Mouse (Mus musculus) spleen, adult 2 months (tissue): ENCODE results near the gene Capns1. TPM values are rescaled to one million over a fixed set of nuclear protein-coding genes. Genes with fewer than 3 reads are reported as not detected.
A peak's percentile ranks its signal among the peaks of the same experiment; 100 is the strongest.
"Not testable (repeated sequence)": the region's sequence is repeated elsewhere in the genome, so short reads cannot be mapped to it uniquely, and the experiment has no call there.

Experiments
- DNase-seq, 2 experiments: peaks; one replicate each; pipeline versions ENCODE4 v3.0.0 to v3.0.0-alpha.2; 2012 to 2021; ENCODE audit warnings: low spot score in 2 of 2, low read depth in 1 of 2
- H3K27ac ChIP-seq: fragments of 200-500 bp; 2 replicates; pipeline ENCODE4 v1.5.1; 2012; ENCODE audit warnings: low read length, inconsistent platforms; ENCODE audit not compliant: insufficient read depth
- H3K27me3 ChIP-seq: fragments of 200-500 bp; 2 replicates; pipeline ENCODE4 v1.6.1; 2012; ENCODE audit warnings: mild to moderate bottlenecking, moderate library complexity, low read length, inconsistent platforms; ENCODE audit not compliant: control insufficient read depth, insufficient read depth
- H3K36me3 ChIP-seq: fragments of 200-500 bp; 2 replicates; pipeline ENCODE4 v1.6.1; 2012; ENCODE audit warnings: mild to moderate bottlenecking, low read length, inconsistent platforms; ENCODE audit not compliant: control insufficient read depth, insufficient read depth
- H3K4me1 ChIP-seq: fragments of 200-500 bp; 2 replicates; pipeline ENCODE4 v1.6.1; 2011; ENCODE audit warnings: inconsistent platforms; ENCODE audit not compliant: control insufficient read depth, insufficient read depth, insufficient read length
- H3K4me3 ChIP-seq: fragments of 200-500 bp; 2 replicates; pipeline ENCODE4 v1.5.1; 2011; ENCODE audit warnings: mild to moderate bottlenecking, inconsistent platforms; ENCODE audit not compliant: insufficient read depth, insufficient read length; ENCODE audit errors: extremely low read depth
- CTCF ChIP-seq: fragments of 200-500 bp; IDR thresholded peaks from 2 replicates; pipeline ENCODE4 v1.5.1; 2011; ENCODE audit warnings: mild to moderate bottlenecking, inconsistent platforms; ENCODE audit not compliant: insufficient read depth, insufficient read length, insufficient replicate concordance; ENCODE audit errors: extremely low read depth
- POLR2A ChIP-seq: fragments of 200-500 bp; IDR thresholded peaks from 2 replicates; pipeline ENCODE4 v1.6.1; 2011; ENCODE audit warnings: low read depth, low read length, inconsistent platforms
- WGBS: fragments of 180-500 bp; shearing (Covaris S2); methylation state at CpG from one replicate; pipeline ENCODE4 v1.1.7; 2018; 5-methylcytosine and 5-hydroxymethylcytosine counted together
- polyA plus RNA-seq: library from polyadenylated mRNA; depleted of rRNA; stranded (reverse); fragments of >200 nt; gene quantifications from 2 replicates; pipeline ENCODE4 v1.2.3, GENCODE M21; 2012

Capns1 gene
- polyA plus RNA-seq, 1 experiment: 414 TPM

DNA sequence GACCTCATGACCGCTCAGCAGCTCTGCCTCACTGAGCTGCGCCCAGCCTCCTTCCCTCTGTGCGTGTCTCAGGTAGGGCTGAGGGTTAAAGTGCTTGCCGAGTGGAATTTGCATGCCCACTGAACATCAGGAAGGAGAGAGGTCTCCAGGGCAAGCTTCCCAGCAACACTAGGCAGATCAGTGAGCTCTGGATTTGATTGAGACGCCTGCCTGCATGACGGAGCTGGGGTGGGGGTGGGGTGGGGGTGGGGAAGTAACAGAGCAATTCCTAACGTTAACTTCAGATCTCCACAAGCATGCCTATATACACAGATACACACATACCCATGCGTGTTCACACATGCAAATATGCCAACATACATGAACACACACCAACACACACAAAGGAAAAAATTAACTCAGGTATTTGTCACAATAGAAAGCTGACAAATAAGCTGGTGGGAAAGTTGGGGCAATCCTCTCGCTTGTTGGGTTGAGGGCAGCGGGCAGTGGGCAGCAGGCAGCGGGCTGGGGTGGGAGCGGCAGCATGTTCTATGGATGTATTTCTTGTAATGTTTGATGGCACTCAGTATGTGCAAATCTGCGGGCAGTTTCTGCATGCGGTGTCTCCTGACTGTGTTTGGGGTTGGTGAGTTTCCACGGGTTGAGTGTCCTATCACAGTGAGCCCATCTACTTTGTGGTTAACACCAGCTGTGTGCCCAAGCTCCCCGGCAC, 20.8 kb upstream of the Capns1 start:
- no peak for TF ChIP-seq CTCF
- no peak for TF ChIP-seq POLR2A
- Histone ChIP-seq H3K27me3 (no peaks in the 10 kb centered on the region), H3K4me3 (peak overlapping the region; percentile 48), H3K36me3 (peaks cover 8% of the 10 kb centered on the region), H3K4me1 (peaks cover 5% of the 10 kb centered on the region; the same call in 1 of the 2 replicates), H3K27ac (no peak overlapping the region)
- DNase-seq: no peak
- 3% methylated on average over 16 of the region's 16 CpGs for WGBS

DNA sequence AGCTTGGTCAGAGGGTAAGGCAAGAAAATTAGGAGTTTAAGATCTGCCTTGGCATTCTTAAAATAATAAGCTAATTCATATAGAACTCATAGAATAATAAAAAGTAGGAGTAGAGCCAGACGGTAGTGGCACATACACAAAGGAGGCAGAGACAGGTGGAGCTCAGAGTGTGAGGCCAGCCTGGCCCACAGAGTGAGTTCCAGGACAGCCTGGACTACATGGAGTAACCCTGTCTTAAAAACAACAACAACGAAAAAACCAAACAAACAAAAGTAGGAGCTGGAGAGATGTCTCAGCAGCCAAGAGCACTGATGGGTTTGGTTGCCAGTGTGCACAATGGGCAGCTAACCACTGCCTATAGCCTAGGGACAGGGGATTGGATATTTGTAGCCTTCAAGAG, 18.7 kb upstream of the Capns1 start:
- Histone ChIP-seq H3K4me1 (peaks cover 5% of the 10 kb centered on the region; the same call in 1 of the 2 replicates), H3K36me3 (no peaks in the 10 kb centered on the region), H3K27me3 (no peaks in the 10 kb centered on the region), H3K27ac (no peak overlapping the region), H3K4me3 (no peak overlapping the region)
- no peak for DNase-seq
- WGBS: 92% methylated on average over 2 of the region's 2 CpGs
- no peak for TF ChIP-seq CTCF
- TF ChIP-seq POLR2A: no peak

DNA sequence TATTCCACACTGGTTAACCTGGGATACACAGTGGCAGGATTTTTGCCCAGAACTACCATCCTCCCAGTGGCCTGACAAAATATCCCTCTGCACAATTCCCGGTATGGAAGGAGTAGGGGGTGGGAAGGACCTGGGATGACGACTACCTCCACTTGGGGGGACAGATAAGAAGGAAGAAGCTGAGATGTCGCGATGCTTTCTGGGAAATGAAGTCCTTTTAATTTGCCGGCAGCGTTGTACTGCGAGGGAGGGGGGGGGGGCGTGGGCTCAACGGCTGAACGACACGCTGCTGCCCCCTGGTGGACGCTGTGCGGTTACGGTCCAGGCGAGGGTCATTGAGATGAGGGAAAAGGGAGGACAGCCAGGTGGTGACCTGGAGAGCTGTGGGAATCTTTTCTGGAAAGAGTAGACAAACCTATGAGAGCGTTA, 18.1 kb upstream of the Capns1 start:
- Histone ChIP-seq H3K4me1 (peaks cover 5% of the 10 kb centered on the region; the same call in 1 of the 2 replicates), H3K27ac (no peak overlapping the region), H3K27me3 (no peaks in the 10 kb centered on the region), H3K4me3 (peak overlapping the region; percentile 3; the same call in 1 of the 2 replicates), H3K36me3 (no peaks in the 10 kb centered on the region)
- TF ChIP-seq POLR2A: no peak
- peak; percentile 90 for TF ChIP-seq CTCF
- DNase-seq: peak; percentile 67 to 69
- 3% methylated on average over 15 of the region's 16 CpGs for WGBS

DNA sequence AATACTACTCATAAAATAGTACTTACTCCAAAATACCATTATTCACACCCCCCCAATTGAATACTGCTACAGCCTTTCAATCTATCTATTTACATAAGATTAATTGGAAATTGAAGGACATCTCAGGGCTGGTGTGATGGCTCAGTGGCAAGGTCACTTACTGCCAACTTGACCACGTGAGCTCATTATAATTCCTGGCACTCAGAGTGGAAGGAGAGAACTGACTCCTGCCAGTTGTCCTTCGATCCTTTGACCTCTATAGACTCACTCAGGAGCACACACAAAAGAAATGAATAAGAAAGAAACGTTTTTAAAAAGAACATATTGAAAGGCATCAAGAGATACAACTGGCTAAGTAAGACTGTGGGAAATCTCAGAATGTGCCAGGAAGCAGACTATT, 17.3 kb upstream of the Capns1 start:
- peaks cover 5% of the 10 kb centered on the region; the same call in 1 of the 2 replicates for H3K4me1 ChIP-seq
- TF ChIP-seq POLR2A (no peak), CTCF (no peak)
- DNase-seq: no peak
- H3K27me3 ChIP-seq: no peaks in the 10 kb centered on the region
- no peak overlapping the region for H3K27ac ChIP-seq
- no peaks in the 10 kb centered on the region for H3K36me3 ChIP-seq
- H3K4me3 ChIP-seq: no peak overlapping the region
- WGBS: 95% methylated on average over 3 of the region's 3 CpGs

DNA sequence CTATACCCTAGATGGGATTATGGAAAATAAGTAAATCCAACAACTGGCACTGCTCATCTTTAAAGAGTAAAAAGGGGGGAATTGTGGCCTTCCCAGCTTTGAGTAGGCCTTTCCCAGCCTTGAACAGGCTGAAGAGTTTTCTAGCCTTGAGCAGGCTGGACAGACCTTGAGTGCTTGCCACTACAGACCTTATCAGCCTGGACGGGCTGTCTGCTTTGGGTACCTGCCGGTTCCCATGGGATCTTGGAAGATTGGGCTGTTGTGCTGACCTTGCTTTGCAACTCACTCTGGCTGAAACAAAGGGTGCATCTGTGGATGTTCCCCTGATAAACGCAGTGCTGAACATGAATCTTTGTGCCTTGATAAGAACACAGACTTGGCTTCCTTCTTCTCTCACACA, 15.3 kb upstream of the Capns1 start:
- H3K27me3 ChIP-seq: no peaks in the 10 kb centered on the region
- peaks cover 1% of the 10 kb centered on the region; the same call in 1 of the 2 replicates for H3K4me1 ChIP-seq
- no peaks in the 10 kb centered on the region for H3K36me3 ChIP-seq
- H3K4me3 ChIP-seq: no peak overlapping the region
- 79% methylated on average over 3 of the region's 3 CpGs for WGBS
- TF ChIP-seq CTCF (no peak), POLR2A (no peak)
- no peak overlapping the region for H3K27ac ChIP-seq
- DNase-seq: no peak

DNA sequence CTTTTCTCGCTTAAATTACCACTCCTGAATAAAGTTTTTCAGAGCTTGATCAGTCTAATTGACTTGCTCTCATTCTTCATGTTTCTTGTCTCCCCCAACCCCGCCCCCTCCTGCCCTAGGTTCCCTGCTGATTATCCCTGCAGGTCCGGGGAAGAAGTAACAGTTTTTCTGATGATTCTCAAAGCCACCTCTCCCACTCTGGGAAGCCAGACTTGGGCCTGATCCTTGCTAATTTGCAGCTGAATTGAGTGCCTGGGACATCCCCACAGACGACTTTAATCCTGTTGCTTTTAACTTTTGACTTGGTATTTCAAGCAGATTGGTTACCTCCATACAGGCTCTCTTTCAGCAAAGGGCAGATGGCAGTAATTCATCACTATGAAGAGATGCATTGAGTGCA, 12.4 kb upstream of the Capns1 start:
- no peak for DNase-seq
- Histone ChIP-seq H3K4me1 (no peaks in the 10 kb centered on the region), H3K27me3 (no peaks in the 10 kb centered on the region), H3K27ac (no peak overlapping the region), H3K36me3 (no peaks in the 10 kb centered on the region), H3K4me3 (no peak overlapping the region)
- 62% methylated on average over 4 of the region's 4 CpGs for WGBS
- TF ChIP-seq CTCF (no peak), POLR2A (no peak)

DNA sequence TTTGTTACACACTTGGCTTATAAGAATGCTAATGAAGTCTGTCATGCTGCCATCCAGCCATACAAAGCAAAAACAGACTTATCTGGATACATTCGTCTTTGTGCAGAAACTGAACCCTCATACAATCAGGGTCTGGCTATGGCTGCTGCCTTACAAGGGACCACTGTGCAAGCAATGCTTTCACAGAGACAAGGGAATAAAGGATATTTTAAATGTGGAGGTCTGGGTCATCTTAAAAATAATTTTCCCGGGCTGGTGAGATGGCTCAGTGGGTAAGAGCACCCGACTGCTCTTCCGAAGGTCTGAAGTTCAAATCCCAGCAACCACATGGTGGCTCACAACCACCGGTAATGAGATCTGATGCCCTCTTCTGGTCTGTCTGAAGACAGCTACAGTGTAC, 7.8 kb upstream of the Capns1 start:
- DNase-seq, H3K27ac ChIP-seq, H3K4me3 ChIP-seq, H3K27me3 ChIP-seq, H3K36me3 ChIP-seq, H3K4me1 ChIP-seq: not testable (repeated sequence)
- 51% methylated on average over 5 of the region's 5 CpGs for WGBS
